In genomic region chr1:181260949-181261696, GRCm38 (mm10) we compare ENCODE assay signal across 1 mouse cellular context.
TF ChIP-seq lines count a peak whose summit lies in the region.

No protein-coding gene starts in this region.

TF ChIP-seq in MEL, 35 proteins besides CTCF, POLR2A, EP300 and RAD21 (continued from another document):
- TF ChIP-seq ELF1 (IDR thresholded peaks at IDR 0.05; ENCODE audit: low read depth, low read length) (no peak), KAT2A (conservative IDR thresholded peaks at IDR 0.05; ENCODE audit: low read depth, low read length) (no peak), MAZ (IDR thresholded peaks at IDR 0.05; ENCODE audit: low read depth, low read length) (peak; percentile 82; the same call in 1 of the 2 replicates), BHLHE40 (IDR thresholded peaks at IDR 0.05; ENCODE audit: borderline replicate concordance, low read depth, low read length) (peak; percentile 57; the same call in 1 of the 2 replicates), SIN3A (IDR thresholded peaks at IDR 0.05; ENCODE audit: low read length) (no peak)
